Mouse (Mus musculus) mouse trophoblast stem cell (cell line): ENCODE data around the gene Rap1b.
"Not testable (repeated sequence)": the region's sequence is repeated elsewhere in the genome, so short reads cannot be mapped to it uniquely, and the experiment has no call there.

ENCODE experiments used
- in situ Hi-C, 2 experiments: fragments of 300-500 bp; cut with MseI, MboI; formaldehyde crosslinking; loops; 2 replicates in 1 of 2; 3 replicates in 1 of 2; pipeline ENCODE4 v1.15.1; 2025

Rap1b gene

GRCm38 (mm10) chr10:117845597-117846259, at the start of gene Rap1b:
Gene Rap1b, minus strand, starts transcription at chr10:117846035.
- in situ Hi-C loops = no loop called here

DNA sequence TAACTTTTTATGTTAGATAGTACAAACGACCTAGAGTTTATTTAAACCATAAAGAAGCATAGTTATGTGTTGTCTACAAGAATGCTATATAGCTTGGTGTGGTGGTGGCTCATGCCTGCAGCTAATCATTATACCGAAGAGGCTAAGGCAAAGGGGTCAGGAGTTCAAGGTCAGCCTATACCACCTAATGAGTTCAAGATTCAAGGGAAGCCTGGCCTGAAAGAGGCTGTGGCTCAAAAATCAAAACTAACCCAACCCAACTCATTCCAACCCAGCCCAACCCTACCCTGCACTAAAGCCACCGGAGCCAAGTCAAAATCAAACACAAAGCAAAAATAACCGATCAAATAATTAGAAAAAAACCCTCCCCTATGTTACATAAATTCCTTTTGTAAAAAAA, 49.4 kb upstream of the Rap1b start:
- in situ Hi-C loops = no loop called here

DNA sequence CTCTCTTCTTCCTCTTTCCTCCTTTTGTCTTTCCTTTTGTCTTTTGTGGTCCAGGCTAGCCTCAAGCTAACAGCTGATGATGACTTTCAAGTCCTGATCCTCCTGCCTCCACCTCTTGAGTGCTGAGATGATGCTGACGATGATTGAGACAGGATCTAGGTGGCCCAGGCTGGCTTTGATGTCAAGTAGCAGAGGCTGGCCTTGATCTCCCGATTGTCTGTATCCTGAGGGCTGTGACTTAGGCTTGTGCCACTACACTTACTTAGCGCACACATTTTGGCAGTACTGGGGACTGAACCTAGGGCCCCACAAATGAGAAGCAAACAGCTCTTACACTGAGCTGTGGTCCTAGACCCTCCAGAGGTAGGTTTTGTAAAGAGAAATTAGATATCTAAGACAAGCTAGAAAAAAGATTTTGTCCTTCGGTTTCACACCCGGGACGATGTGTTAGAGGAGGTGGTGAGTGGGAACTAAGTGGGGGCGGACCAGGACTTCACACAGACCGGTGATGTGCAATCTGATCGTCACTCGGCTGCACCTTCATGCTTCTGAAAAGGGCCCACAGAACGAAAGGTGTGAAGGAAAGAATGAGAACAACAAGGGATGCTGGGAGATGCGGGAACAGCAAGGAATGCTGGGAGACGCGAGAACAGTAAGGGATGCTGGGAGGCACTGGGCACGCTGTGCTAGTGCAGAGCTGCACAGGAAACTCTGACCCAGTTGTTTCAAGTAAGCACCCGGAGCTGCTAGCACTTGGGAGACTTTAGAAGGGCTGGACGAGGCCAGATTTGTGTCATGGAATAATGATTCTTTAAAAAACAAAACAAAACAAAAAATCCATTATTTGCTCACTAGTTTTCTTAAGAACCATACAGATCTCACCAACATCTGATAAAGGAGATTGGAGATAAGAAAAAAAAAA, 48.5 kb upstream of the Rap1b start:
- in situ Hi-C loops = no loop called here

DNA sequence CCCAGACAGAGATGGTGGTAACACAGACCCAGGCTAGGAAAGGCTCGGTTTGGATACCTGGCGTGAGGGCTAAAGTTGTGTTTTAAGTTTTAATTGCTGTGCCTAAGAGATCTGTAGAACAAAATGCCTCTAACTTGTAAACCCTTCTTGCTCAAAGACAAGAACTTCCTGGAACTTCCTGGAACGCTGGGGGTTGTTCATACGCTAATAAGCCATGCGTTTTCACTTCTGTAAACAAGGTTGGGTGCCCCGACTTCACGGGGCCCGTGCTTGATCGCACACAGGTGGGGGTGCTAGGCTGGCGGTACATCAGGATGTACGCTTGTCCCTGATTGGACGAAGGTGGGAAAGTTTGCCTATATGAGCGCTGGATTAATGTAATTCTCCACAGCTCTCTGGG, 47.3 kb upstream of the Rap1b start:
- in situ Hi-C loops = not testable (repeated sequence)

- in situ Hi-C loops = no loop called here
These were observed 45.5 kb upstream of the Rap1b start for GRCm38 (mm10) chr10:117891327-117891726.

- in situ Hi-C loops = no loop called here
These were observed 43.0 kb upstream of the Rap1b start for GRCm38 (mm10) chr10:117888822-117889221.

GRCm38 (mm10) chr10:117885358-117885757, 39.5 kb upstream of the Rap1b start:
- in situ Hi-C loops = no loop called here

DNA sequence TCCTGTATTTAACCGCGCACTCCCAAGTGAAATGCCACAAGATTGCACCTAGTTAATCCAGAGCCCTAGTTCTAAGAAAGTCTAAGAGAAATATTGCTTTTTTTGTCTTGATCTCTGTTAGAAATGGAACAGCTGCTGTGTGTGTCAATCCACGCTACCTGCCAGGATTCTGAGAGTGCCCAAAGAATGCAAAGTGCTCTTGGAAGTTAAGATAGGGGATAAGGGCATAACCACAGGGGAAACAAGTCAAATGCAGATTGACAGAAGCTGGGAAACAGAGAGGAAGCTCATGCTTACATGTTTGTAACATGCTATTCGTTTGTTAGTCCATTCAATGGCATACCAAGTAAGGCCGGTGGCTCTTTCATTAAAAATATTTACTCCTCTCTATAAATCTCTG, 38.9 kb upstream of the Rap1b start:
- in situ Hi-C loops = no loop called here

DNA sequence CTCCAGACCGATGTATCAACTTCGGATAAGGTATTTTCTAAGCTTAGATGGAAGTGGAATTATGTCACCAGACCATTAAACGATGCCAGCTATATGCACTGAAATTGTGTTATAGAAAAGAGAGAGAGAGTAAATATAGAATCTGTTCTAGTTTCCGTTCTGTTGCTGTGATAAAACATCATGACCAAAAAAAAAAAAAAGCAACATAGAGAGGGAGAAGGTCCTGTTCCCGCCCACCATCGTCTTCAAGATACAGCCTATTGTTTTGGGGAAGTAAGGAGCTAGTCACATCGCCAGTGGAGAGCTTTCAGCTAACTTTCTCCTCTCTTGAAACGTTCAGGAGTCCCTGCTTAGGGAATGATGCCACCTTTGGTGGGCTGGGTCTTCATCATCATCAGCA, 37.6 kb upstream of the Rap1b start:
- in situ Hi-C loops = no loop called here

DNA sequence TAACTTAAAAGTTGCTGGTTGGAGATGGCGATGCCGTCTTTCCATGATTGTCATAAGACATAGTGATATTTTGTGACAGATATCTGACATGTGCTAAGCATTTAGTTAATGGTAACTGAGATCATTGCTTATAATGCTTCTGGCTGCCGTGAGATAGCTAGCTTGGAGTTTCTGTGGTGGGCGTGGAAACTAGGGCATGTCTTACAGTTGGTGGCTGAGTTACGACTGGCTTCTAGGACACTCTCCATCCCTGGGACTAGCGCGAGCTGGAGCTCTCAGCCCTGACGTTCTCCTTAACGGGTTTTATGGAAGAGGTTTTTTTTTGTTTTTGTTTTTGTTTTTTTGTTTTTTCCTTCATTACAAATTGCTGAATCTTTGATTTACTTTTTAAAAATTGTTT, 32.8 kb upstream of the Rap1b start:
- in situ Hi-C loops = no loop called here

DNA sequence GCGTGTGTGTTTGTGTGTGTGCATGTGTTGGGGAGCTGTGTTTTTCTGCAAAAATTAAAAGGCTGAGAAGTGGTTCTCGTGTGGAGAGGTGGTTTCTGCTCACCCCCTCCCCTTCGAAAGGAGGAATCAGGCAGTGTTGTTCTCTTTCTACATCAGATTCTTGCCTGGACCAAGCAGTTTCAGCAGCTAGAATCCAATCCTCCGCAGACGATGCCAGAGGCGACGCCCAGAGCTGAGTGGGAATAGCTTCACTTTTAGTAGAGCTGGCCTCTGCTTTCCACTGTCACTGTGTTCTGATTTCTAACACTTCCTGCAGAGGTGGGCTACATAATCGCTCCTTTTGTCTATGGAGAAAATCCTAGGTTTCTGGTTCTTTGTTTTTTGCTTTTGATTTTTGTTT, 31.0 kb upstream of the Rap1b start:
- in situ Hi-C loops = no loop called here

DNA sequence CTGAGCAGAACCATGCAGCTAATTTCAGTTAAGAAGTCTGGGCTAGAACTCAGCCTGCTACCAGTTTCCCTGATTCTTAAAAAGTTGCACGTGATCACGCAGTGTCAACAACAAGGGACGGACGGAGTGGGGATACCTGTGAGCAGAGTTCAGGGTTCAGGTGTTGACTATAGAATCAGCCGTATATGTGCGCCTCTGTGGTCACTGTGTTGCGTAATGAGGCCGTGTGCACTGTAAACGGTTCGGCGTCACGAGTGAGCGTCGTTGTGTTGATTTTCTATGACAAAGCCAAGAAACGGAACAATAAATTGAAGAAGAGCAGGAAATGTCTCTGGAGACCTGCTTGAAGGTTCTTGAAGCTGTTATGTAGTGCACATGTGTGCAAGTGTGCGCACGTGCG, 30.6 kb upstream of the Rap1b start:
- in situ Hi-C loops = no loop called here

GRCm38 (mm10) chr10:117874936-117875335, 29.1 kb upstream of the Rap1b start:
- in situ Hi-C loops = no loop called here

- in situ Hi-C loops = no loop called here
These were observed 28.1 kb upstream of the Rap1b start for GRCm38 (mm10) chr10:117873952-117874351.

GRCm38 (mm10) chr10:117872468-117872867, 26.6 kb upstream of the Rap1b start:
- in situ Hi-C loops = no loop called here

DNA sequence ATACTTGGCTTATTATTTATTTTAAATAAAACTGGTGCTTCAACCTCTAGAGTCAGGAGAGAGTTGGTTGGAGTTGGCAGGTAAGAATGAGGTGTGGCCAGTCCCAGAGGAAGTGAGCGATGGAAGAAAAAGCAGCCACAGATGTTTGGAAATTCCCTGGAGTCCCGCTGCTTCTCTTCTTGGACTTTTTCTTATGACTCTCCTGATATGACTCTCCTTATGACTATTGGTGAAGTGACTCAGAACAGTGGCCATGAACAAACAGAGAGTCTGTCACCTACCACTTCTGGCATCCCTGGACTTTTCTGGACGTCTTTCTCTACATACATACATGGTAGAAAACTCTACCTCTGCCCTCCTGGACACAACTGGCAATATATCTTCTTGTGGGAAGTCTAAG, 21.5 kb upstream of the Rap1b start:
- in situ Hi-C loops = no loop called here

- in situ Hi-C loops = no loop called here
These were observed 20.8 kb upstream of the Rap1b start for GRCm38 (mm10) chr10:117866641-117867040.

- in situ Hi-C loops = no loop called here
These were observed 18.9 kb upstream of the Rap1b start for GRCm38 (mm10) chr10:117864695-117865094.

DNA sequence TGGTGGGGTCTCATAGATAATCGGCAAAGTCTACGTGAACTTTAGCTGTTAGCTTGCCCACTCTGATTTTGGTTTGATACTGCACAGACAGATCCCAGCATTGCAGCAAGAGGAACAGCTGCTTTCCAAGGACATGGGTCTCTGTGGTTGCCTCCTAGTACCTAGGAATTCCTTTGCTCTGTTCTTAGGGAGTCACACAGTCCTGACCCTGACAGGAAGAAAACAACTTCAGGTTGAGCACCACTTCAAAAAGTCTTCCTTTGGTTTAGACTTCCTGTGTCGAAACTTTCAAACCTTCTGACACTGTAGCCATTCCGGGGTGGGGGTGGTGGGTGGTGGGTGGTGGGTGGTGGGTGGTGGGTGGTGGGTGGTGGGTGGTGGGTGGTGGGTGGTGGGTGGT, 18.4 kb upstream of the Rap1b start:
- in situ Hi-C loops = no loop called here

- in situ Hi-C loops = no loop called here
These were observed 16.3 kb upstream of the Rap1b start for GRCm38 (mm10) chr10:117862014-117862580.

DNA sequence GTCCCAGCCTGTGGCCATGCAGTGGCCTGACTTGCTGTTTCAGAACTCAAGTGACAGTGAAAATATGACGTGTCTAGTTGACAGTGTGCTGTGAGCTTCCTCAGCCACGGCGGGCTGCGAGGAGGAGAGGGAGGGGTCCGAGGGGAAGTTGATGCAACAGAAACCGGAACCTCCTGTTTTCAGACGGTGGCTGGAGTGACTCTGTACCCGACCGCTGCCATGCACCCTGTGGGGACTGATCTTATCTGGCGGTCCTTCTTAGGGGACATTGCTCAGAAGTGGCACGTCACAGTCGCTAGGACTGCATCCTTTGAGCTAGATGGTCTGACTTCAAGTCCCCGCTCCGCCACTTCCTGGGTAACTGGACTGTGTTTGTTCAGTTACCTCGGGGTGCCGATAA, 15.1 kb upstream of the Rap1b start:
- in situ Hi-C loops = no loop called here

- in situ Hi-C loops = no loop called here
These were observed 14.5 kb upstream of the Rap1b start for GRCm38 (mm10) chr10:117860361-117860760.

DNA sequence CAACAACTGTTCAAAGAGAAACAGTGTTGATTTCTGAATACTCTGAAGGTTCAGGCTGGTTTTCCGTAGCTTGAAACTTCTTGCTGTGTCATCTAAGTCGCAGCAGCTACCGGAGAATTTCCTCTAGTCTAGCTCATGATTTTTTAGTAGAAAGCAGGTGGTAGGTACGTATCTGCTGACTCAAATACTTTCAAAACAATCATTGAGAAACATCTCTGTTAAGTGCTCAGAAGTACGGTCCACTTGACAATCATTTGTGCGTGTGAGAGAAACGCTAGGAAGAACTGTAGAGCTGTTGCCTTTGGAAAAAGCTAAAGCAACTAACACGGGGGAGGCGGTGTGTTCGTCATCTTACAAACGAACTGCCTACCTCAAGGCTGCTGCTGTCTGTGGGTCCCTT, 14.0 kb upstream of the Rap1b start:
- in situ Hi-C loops = no loop called here
